Mouse (Mus musculus) adrenal gland, adult 2 months (tissue): Measurements from ENCODE around the gene Adamts20. TPM values are rescaled to one million over a fixed set of nuclear protein-coding genes. Genes with fewer than 3 reads are reported as not detected.
A peak's percentile ranks its signal among the peaks of the same experiment; 100 is the strongest.
"Not testable (repeated sequence)": the region's sequence is repeated elsewhere in the genome, so short reads cannot be mapped to it uniquely, and the experiment has no call there.

Experiments
- DNase-seq: peaks from one replicate; pipeline ENCODE4 v3.0.0; 2021
- polyA plus RNA-seq: library from polyadenylated mRNA; depleted of rRNA; stranded (reverse); fragments of >200 nt; gene quantifications from 2 replicates; pipeline ENCODE4 v1.2.3, GENCODE M21; 2012
- total RNA-seq, 2 experiments: library from RNA; stranded (reverse); gene quantifications; 2 replicates each; pipeline ENCODE4 v1.2.3; 2021

The Adamts20 gene
- total and polyA plus RNA-seq, 3 experiments: 0.47 to 1.7 (median 1.0) TPM

DNA sequence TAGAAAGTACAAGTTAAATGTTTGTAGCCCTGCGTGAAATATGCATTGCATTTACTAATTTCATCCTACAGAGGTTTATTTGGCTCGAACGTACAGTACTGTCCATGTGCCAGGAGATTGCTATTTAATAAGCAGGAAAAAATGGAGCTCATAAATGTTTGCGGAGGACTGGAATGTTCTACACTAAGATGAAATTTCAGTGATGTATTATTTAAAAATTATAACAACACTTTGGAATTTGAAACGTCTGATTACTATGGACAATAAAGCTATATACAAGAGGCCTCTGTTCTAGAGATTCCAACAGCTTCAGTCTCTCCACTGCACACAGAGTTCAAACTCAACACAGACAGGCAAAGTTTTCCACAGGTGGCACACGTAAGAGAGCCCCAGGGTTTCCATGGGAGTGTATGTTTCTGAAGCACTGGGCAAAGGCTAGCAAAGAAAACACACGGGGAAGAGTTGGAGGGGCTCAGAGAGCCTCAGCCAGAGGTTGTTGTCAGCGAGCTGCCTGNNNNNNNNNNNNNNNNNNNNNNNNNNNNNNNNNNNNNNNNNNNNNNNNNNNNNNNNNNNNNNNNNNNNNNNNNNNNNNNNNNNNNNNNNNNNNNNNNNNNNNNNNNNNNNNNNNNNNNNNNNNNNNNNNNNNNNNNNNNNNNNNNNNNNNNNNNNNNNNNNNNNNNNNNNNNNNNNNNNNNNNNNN lies 20.6 kb downstream of the Adamts20 start:
- DNase-seq: no peak

DNA sequence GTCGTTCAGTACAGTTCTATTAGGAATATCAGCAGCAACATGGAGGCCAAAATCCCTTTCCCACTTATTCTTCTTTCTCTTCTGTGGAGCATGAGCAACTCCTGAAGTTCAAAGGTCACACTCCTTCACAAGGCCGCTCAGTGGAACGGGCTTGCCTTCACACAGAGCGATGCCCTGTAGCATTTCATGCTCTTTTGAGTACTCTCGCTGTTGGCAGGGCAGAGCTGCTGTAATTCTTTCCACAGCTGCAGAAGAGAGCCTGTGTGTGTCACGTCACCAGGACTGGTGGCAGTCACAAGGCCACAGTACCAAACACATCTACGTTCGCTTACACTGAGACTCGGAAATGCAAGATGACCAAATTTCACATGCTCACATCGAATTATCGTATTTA lies 21.2 kb downstream of the Adamts20 start:
- peak; percentile 22 for DNase-seq

DNA sequence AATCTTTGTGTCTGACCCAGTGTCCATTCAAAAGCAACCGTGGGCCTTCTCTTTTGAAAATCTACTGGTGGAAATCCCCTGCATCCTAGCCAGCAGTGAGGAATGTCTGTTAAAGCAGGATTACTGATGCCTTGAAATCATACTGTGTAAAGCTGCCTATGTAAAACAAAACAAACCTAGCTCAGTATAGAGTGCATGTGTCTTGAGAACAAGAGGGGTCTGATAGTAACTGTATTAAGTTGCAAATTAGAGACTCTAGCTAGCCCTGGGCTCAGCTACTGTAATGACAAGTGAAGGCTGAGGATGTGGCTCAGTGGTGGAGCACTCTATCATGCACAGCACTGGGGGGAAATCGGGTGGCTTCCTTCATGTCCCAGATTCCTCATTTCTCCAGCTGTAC lies 22.2 kb downstream of the Adamts20 start:
- DNase-seq: no peak

DNA sequence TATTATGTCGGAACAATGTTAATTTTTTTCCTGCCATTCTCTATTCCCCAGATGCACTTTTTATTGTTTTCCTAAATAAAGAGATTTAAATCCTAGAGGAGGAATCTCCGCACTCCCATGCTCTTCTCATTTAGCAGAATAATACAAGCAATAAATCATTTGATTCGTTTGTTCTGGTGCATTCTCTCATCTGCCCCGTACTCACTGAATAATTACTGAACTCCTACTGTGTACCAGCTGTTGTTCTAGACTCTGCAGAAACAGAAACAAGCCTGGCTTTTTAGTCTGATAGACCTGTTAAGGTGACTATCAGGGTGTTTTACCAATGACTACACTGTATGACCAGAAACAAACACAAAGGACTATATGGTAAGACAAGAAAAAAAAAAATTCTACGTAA lies 29.7 kb downstream of the Adamts20 start:
- DNase-seq: no peak

DNA sequence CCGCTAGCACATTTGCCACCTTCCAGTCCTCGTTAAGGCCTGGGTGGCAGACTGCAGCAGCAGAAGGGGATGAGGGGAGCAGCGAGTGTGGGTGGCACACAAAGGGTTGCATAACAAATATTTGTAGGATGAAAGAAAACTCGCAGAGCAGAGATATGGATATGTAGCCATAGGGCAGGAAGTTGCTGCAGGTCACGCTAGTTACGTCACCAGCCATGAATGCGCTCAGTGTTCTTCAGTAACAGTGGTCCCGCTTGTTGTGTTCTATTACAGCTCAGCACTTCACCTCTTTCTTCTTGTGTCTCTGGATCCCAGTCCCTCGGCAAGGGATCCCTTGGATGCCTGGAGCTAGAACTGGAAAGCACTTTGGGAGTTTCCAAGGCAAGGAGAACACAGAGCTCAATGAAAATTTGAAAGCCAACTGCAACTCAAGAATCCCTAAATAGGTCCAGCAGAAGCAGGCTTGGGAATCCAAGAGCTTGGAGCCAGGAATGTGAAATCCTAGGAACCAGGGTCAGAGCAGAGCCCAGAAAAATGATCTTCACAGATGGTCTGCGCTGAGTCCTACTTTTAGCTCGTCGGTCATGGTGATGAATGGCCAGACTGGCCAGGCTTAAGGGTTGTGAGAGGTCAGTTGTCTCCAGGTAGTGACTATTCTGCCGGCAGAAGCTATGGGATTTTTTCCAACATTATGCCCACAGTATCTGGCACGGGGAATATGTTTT lies 34.4 kb downstream of the Adamts20 start:
- DNase-seq: no peak

DNA sequence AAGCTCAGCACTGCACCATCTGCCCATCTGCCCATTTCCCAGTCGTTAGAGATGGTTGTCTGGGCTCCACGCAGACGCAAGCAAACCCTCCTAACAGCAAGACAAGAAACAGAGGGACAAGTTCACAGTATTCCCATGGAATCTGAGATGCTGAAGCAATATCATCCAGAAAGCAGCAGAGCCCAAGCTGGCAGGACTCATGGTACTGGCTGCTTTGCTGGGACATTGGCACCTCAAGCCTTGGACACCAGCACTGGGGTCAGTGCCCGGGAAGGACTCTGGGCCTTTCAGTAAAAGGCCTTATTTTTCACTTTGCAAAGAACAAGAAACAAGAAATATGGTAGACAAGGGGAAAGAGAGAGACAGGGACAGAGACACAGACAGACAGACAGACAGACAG lies 36.5 kb downstream of the Adamts20 start:
- DNase-seq: no peak

DNA sequence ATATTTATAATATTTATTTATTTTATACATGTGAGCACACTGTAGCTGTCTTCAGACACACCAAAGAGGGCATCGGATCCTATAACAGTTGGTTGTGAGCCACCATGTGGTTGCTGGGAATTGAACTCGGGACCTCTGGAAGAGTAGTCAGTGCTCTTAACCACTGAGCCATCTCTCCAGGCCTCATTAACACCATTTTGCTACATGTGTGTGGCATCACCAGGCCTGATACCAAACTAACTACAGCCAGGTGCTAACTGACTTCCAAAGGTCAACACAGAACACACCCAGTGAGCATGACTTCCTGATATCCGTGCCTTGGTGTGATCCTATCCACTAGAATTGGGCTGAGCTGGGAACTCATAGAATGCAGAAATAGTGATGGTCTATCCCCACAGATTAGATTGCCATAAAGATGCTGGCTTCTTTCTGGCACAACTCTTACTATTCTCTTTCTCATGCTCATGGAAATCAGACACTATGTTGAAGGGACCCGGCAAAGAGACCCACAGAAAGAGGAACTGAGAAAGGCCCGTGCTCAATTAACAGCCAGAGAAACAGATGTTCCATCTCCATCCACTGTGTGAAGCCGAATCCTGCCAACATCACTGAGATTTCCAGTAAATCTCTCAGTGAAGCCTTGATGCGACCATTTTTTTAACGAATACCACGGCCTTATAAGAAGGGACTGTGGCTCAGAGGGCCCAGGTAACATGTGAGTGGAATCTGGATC lies 37.6 kb downstream of the Adamts20 start:
- no peak for DNase-seq

DNA sequence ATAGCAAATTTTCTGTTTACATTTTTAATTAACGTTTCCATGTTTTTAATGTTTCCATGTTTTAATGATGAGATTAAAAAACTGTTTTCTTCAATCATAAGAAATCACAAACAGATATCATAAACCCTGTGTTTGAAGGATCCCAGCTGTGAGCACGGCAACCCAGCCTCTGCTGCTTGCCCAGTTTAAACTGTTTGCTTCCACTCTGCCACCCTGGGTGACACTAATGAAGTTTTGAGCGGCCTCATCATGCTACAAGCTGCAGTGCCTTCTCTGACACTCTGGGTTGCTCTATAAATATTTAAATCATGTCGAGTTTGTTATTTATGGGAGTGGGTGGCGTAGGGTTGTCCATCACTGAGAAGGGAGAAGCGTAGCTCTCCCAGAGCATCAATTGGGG lies 44.7 kb downstream of the Adamts20 start:
- no peak for DNase-seq

DNA sequence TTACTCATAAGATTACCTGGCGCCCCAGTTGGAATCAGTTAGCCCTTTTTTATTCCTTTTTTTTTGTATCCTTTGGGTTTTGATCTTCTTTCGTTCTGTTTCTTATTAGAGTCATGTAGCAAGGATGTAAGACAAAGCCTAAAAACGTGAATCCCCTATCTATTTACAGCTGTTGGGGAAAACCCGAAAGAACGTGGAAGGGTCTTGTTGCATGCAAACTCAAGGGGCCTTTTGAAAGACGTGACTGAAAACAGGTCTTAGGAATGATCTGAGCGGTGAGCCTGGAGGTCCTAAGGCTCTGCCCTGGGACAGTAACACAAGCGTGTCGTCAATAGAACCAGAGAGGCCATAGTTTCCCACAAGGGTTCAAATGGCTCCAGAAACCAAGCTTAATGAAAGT lies 46.1 kb downstream of the Adamts20 start:
- DNase-seq: no peak

DNA sequence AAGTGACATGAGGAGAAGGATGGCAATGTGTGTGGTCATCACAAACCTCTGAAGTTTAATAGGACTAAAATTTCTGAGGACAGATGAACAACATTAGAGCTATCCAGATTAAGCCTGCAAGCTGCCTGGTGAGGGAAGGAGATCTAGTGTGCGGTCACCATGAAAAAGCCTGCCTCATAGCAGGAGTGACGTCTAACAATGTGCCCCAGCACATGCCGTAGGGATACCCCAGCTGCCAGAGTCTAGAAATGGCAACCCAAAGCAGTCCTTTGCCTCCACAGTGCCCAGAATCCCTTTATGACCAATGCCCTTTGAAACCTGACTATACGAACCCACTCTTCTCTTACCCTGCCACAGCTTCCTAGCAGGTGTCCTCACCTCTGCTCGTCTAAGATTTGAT lies 46.8 kb downstream of the Adamts20 start:
- DNase-seq: no peak

DNA sequence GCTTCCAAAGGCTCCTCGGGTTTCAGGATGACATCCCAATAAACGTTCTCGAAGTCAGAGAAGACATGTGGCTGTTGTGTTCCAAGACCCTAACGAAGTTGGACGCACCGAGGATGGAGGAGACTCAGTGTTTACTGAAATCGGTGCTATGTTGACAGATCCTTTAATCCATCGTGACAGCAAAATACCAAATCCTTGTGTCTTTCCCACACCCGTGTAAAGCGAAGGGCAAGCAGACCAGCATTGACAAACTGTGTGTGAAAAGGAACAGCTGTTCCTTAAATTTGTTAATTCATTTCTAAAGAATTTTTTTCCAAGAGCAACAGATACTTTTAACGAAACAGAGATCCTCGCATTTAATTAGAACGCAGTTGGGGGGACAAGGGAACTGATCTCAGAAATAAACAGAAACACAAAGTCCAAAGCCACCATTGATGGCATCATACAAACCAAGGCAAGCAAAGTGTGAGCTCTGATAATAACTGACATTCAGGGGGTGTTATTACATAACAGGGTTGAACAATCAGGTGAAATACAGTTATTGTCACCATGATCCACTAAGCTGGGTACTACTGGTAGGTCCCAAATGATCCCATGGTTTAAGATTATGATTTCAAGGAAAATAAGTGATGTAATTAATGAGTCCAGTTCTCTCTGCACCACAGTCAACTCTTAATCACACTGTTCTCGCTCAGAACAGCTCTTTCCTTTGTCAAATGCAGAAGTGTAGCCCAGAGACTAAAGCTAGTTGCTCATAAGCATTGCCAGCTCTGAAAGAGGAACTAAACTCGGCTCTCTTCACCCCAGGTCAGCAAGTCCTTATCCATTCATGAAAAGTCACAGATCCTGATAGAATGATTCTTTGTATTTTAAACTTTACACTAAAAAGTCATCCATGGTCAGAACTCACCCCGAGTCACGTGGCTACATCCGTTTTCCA lies 47.7 kb downstream of the Adamts20 start:
- DNase-seq: no peak

DNA sequence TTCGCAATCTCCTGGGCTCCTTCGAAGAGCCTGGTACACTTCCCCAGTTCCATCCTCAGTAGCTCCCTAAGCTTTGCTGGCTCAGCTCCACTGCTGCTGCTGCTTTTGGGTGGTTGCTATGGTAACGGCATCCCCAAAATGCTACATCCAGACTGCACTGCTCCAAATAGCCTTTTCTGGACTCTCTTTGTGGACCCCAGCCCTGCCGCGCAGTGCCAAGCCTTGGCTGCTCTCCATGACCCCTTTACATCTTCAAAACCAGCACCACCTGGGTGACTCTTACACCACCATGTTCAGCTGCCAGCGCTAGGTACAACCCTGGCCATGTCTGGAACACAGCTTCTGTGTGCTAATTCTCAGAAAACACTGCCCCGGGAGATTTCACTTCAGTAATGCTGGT lies 55.4 kb downstream of the Adamts20 start:
- DNase-seq: no peak

DNA sequence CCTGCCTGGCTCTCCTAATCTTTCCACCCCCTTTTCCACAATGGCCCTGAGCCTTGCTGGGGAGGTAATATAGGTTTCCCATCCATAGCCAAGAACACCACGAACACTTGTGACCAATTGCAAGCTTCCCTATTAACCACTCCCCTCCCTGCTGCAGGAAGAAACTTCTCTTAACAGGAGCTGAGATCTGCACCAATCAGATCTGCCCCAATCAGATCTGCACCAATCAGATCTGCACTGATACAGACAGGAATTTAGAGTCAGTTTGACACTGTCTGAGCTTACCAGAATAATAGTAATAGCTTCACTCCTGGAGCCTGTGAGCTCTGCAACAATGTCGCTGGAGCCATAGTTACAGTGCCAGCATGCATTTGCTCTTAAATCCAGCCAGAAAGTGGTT lies 58.9 kb downstream of the Adamts20 start:
- DNase-seq: no peak

DNA sequence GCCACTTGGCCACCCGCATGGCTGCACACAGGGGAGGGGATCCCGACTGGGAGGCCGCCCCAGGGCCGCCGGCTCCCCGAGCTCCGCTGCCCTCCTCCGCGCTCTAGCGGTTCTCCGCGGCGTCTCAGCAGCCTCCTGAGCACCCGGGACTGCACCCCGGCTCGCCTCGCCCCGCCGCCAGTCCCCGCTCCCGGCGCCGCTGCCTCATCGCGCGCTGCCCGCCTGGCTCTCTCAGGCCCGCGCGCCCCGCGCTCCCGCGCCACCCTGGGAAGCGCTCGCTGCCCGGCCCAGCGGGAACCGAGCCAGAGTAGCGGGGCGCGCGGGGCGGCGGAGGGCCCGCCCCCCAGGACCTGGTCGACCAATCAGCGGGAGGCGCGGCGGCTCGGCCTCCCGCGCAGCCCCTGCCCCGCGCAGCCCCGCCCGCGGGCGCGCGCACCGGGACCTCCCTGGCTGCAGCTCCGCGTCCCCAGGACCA lies 61.1 kb downstream of the Adamts20 start:
- peak; percentile 91 for DNase-seq

DNA sequence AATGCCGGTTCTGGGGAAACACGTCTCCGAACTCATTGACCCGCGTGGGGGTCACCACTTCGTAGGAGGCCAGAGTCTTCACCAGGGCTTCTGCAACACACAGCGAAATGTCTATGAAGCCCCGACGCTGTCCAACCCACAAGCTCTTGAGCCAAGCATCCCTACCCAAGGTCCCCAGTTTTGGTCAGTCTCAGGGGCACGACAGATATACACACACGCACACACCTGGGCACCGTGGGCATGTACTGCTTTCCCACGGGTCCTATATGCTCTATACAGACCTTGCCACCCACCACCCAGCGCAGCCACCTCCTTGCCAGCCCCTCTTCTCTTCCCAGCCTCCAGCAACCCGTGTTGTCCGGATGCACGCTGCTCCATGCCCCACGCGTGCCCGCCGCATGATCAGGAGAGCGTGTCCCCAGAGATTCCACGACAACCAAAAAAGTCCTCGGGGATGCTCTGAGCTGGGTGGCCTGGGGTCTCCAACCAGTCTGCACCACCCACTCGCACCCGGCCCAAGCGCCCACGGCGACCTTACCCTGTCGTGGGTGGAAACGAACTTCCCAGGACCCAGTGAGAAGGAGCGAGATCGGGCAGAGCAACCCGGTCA lies 61.7 kb downstream of the Adamts20 start:
- DNase-seq: no peak

DNA sequence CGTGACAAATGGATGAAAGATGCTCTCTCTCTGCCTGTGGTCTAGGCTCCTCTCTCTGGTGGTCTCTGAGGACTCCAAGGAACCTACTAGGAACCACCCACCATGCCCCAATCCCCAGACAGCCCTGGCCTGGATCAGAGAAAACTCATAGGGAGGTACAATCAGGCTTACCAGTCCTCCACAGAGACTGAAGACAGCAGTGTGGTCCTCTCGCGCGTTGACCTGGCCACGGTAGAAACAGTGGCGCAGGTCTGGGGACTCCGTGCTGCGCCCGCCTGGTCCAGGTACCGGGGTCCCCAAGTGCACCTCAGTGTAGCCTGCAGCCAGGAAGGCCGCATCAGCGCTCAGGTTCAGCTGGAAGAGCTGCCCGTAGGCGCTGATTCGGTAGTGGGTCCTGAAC lies 62.2 kb downstream of the Adamts20 start:
- no peak for DNase-seq

DNA sequence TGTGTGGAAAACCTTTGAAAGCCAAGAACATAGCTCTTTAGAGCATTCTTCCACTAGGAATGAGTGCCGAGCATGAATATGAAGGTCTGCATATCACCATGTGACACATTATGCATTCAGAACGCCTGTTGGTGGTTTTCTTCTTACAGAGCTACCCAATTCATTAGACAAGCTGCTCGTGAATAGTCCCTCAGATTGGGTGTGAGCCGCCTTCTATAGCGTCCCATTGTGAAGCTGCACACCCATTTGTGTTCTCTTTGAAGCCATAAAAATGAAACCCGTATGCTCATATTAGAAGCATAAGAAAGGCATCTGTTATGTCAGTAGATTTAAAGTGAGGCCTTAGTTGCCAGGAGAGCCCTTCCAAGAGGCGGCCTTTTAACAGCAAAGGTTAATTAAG lies 72.5 kb downstream of the Adamts20 start:
- no peak for DNase-seq

DNA sequence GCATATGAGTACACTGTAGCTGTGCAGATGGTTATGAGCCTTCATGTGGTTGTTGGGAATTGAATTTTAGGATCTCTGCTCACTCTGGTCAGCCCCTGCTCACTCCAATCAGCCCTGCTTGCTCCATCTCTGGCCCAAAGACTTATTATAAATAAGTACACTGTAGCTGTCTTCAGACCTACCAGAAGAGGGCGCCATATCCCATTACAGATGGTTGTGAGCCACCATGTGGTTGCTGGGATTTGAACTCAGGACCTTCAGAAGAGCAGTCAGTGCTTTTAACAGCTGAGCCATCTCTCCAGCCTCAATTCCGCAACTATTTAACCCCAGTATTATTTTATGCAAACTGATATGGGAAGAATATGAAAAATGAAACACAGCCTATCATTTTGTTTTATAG lies 75.1 kb downstream of the Adamts20 start:
- not testable (repeated sequence) for DNase-seq

DNA sequence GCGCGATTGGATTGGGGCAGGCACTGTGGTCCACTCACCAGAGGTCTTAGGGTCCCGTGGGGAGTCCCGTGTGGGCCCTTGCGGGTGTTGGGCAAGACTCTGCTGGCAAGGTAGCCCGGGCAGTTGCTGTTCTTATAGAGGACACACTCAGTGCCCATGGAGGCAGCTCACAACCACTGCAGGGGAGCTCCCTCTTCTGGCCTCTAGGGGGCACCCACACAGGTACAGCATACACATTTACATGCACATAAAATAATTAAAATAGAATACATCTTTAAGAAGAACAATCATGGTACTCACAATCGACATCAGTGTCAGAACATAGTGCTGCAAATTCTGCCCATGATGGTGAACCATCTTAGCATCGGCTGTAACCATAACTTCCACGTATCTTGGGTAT lies 85.8 kb downstream of the Adamts20 start:
- DNase-seq: peak; percentile 11

DNA sequence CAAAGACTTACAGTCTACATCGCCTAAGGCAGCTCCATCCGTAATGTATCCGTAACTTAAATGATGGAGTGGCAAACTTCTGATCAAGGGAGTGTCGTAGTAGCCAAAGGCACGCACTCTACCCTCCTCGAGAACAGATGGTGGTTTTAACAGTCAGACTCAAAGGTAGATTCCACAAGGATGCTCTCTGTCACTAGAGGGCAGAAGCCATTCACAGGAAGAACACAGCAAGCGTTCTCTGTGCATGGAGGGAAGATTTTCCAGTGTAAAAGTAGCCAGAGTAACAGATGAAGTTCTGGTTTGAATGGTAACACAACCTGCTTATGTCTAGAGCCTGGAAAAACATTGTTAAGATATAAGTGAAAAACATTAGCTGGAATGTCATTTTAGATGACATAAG lies 92.7 kb downstream of the Adamts20 start:
- no peak for DNase-seq

DNA sequence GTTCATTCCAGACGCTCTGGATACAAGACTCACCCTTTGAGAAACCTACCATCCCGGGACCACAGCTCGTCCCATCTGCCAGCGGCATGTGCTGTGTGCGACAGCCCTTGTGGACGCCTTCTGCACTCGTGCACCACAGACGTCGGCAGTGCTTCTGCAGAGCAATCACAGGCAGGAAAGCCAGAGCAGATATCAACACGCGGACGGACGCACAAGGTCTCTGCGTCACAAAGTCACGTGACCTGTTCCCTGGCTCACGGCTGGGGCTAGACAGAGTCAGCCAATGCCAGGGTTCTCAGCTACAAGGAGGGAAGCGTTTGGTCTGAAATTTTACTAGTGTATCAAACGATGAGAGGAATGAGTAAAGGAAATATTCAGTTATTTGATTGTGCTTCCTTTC lies 116.2 kb downstream of the Adamts20 start:
- no peak for DNase-seq

DNA sequence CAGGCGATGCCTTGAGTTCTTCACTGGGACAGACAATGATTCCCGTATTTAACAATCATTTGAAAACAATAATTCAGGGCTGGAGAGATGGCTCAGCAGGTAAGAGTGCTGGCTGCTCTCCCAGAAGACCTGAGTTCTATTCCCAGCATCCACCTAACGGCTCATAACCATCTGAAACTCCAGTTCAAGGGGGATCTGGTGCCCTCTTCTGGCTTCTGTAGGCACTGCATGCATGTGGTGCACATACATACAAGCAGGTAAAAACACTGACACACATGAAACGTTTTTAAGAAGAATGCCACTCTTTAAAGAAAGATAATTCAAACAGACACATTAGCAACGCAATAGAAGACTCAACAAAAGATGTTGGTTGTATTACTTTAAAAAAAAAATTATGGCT lies 120.9 kb downstream of the Adamts20 start:
- no peak for DNase-seq
